Mouse (Mus musculus) lung, embryonic 14.5 days (tissue): ENCODE results near the gene Fscn3. TPM values are rescaled to one million over a fixed set of nuclear protein-coding genes. Genes with fewer than 3 reads are reported as not detected.

ENCODE experiments used
- ATAC-seq: fragments of 200-750 bp; cut with Nextera tagmentation; 2 replicates; pipeline ENCODE4 v1.8.0; 2017; ENCODE audit warnings: mild to moderate bottlenecking, moderate TSS enrichment, moderate library complexity; ENCODE audit not compliant: insufficient read depth
- DNase-seq: peaks from one replicate; pipeline ENCODE4 v3.0.0-alpha.2; 2015
- H3K27ac ChIP-seq: fragments of 300-500 bp; sonication (generic); 2 replicates; pipeline ENCODE4 v1.5.1; 2014; ENCODE audit warnings: low read depth, mild to moderate bottlenecking, moderate library complexity
- H3K27me3 ChIP-seq: fragments of 300-500 bp; sonication (generic); 2 replicates; pipeline ENCODE4 v1.6.1; 2014; ENCODE audit warnings: low read length, control low read depth; ENCODE audit not compliant: insufficient read depth
- H3K36me3 ChIP-seq: fragments of 300-500 bp; sonication (generic); 2 replicates; pipeline ENCODE4 v1.6.1; 2014; ENCODE audit warnings: control low read depth; ENCODE audit not compliant: insufficient read depth
- H3K4me1 ChIP-seq: fragments of 300-500 bp; sonication (generic); 2 replicates; pipeline ENCODE4 v1.6.1; 2014; ENCODE audit warnings: antibody characterized with exemption, control low read depth; ENCODE audit not compliant: insufficient read depth
- H3K4me2 ChIP-seq: fragments of 300-500 bp; sonication (generic); 2 replicates; pipeline ENCODE4 v1.6.1; 2014; ENCODE audit warnings: mild to moderate bottlenecking
- H3K4me3 ChIP-seq: fragments of 300-500 bp; sonication (generic); 2 replicates; pipeline ENCODE4 v1.5.1; 2014; ENCODE audit warnings: low read depth, low read length
- H3K9ac ChIP-seq: fragments of 300-500 bp; sonication (generic); 2 replicates; pipeline ENCODE4 v1.6.1; 2014
- H3K9me3 ChIP-seq: fragments of 300-500 bp; sonication (generic); 2 replicates; pipeline ENCODE4 v1.6.1; 2016; ENCODE audit warnings: low read depth, low read length, control low read depth
- CTCF ChIP-seq: IDR thresholded peaks from 2 replicates; pipeline ENCODE4 v1.5.1; 2016; ENCODE audit warnings: antibody characterized with exemption, low read depth
- WGBS: fragments of 180-500 bp; shearing (Covaris S2); extraction: QIAGEN DNeasy Blood & Tissue Kit; methylation state at CpG from one replicate; pipeline ENCODE4 v1.1.7; 2014; 5-methylcytosine and 5-hydroxymethylcytosine counted together
- polyA plus RNA-seq: library from polyadenylated mRNA; unstranded; fragments of >200 nt; fragmentation: Nextera tagmentation; extraction: Ambion mirVana; gene quantifications from 2 replicates; pipeline ENCODE4 v1.2.1, GENCODE M21; 2014

Gene Fscn3
- polyA plus RNA-seq, 1 experiment from 2014 or later, result not detected

DNA sequence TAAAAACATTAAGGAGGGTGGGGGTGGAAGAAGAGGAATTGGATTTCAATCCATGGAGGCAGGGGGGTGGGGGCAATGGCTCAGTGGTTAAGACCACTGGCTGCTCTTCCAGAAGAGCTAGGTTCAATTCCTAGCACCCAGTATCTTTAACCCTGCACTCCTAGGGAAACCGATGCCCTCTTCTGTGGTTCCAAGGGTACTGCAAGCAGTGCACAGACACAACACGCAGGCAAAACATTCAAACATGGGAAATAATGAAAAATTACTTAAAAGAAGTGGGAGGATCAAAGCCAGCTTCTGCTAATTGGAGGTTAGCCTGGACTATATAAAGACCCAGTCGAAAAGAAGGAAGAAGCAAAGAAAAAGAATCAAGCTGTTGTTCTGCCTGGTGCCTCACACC is 28.9 kb upstream of the Fscn3 start:
- no peak overlapping the region for H3K4me2 ChIP-seq
- H3K9me3 ChIP-seq, result no peaks in the 10 kb centered on the region
- no peak overlapping the region for H3K9ac ChIP-seq
- 81% methylated on average over 3 of the region's 3 CpGs for WGBS
- peak; percentile 25; the same call in 1 of the 2 replicates for TF ChIP-seq CTCF
- no peaks in the 10 kb centered on the region for H3K36me3 ChIP-seq
- no peaks in the 10 kb centered on the region for H3K4me1 ChIP-seq
- no peak overlapping the region for H3K4me3 ChIP-seq
- no peak for DNase-seq
- H3K27ac ChIP-seq, result no peak overlapping the region
- ATAC-seq, result no peak
- peaks cover 27% of the 10 kb centered on the region for H3K27me3 ChIP-seq

DNA sequence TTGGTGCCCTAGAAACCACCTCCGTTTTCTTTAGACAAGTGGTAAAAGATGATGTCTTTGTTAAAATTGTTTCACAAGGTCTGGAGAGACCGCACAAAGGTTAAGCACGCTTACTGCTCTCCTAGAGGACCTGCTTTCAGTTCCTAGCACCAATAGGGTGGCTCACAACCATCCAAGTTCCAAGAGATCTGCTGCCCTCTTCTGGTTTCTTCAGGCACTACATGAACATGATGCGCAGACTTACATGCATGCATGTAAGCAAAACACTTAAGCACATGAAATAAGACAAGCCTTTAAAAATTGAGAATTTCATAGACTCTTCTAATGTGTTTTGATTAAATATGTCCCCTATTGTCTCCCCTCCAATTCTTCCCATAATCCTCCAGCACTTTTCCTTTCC is 27.8 kb upstream of the Fscn3 start:
- peak; percentile 46; the same call in 1 of the 2 replicates for TF ChIP-seq CTCF
- DNase-seq, result peak; percentile 26
- 88% methylated on average over 4 of the region's 4 CpGs for WGBS

DNA sequence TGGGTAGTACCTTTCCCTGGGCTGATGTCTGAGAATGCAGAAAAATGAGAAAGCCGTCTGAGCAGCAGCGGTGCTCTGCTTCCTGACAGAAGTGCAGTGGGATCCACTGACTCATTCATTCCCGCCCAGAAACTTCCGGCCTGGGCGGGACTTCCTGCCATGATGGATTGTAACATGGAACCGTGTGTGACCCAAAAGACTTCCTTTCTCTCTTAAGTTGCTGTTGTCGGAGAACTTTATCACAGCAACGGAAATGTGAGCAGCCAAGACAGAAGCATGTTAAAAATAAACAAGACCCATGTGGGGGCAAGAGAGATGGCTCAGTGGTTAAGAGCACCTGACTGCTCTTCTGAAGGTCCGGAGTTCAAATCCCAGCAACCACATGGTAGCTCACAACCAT is 17.5 kb upstream of the Fscn3 start:
- no peaks in the 10 kb centered on the region for H3K27me3 ChIP-seq
- no peaks in the 10 kb centered on the region for H3K4me1 ChIP-seq
- H3K4me2 ChIP-seq, result no peak overlapping the region
- no peak for TF ChIP-seq CTCF
- 0 out of 2 replicates have a peak, but pooled peaks cover 1% of the 10 kb centered on the region for H3K36me3 ChIP-seq
- no peak overlapping the region for H3K9ac ChIP-seq
- H3K4me3 ChIP-seq, result no peak overlapping the region
- DNase-seq (peak; percentile 59), ATAC-seq (no peak)
- no peak overlapping the region for H3K27ac ChIP-seq
- WGBS, result 65% methylated on average over 9 of the region's 9 CpGs
- H3K9me3 ChIP-seq, result no peaks in the 10 kb centered on the region

More for the DNA sequence above, 27.8 kb upstream of the Fscn3 start:
- Histone ChIP-seq H3K36me3 (no peaks in the 10 kb centered on the region), H3K4me3 (no peak overlapping the region), H3K27ac (no peak overlapping the region), H3K4me1 (no peaks in the 10 kb centered on the region), H3K27me3 (peaks cover 27% of the 10 kb centered on the region), H3K9ac (no peak overlapping the region), H3K9me3 (no peaks in the 10 kb centered on the region), H3K4me2 (no peak overlapping the region)
- no peak for ATAC-seq

DNA sequence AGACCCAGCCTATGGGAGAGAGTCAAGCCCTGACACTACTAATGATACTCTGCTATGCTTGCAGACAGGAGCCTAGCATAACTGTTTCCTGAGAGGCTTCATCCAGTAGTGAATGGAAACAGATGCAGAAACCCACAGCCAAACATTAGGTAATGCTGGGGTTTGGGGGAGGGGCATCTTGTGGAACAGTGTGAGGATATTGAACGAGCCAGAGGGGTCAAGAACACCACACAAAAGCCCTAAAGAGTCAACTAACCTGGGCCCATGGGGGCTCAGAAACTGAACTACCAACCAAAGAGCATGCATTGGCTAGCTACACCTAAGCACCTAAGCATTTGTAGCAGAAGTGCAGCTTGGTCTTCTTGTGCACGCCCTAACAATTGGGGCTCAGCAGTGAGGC is 16.4 kb upstream of the Fscn3 start:
- H3K27me3 ChIP-seq, result no peaks in the 10 kb centered on the region
- H3K4me2 ChIP-seq, result no peak overlapping the region
- no peak for ATAC-seq
- no peak overlapping the region for H3K27ac ChIP-seq
- peaks cover 9% of the 10 kb centered on the region; the same call in 1 of the 2 replicates for H3K36me3 ChIP-seq
- 68% methylated on average over 2 of the region's 2 CpGs for WGBS
- H3K9ac ChIP-seq, result no peak overlapping the region
- no peaks in the 10 kb centered on the region for H3K4me1 ChIP-seq
- TF ChIP-seq CTCF, result no peak
- no peak for DNase-seq
- no peaks in the 10 kb centered on the region for H3K9me3 ChIP-seq
- no peak overlapping the region for H3K4me3 ChIP-seq

DNA sequence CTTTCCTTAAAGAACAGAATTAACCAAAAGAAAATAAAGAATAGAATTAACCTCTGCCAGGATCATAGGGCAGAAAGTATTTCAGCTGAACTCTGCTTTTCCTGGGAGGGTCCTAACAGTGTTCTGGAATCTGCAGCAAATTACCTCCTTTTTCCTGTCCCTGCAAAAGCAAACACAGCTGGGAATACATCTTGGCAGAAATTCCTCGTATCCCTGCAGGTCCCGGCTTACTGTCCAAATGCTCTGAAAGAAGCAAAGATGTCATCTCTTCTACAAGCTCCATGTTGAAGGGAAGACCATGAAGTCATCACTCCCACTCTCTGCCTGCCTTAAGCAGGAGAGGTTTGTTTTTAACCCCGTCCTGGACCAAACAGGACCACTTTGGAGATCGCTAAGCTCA is 10.6 kb upstream of the Fscn3 start:
- no peak for ATAC-seq
- Histone ChIP-seq H3K4me2 (no peak overlapping the region), H3K27ac (no peak overlapping the region), H3K9ac (no peak overlapping the region), H3K27me3 (no peaks in the 10 kb centered on the region), H3K9me3 (no peaks in the 10 kb centered on the region), H3K4me3 (no peak overlapping the region), H3K36me3 (peaks cover 33% of the 10 kb centered on the region), H3K4me1 (peaks cover 8% of the 10 kb centered on the region)
- no peak for TF ChIP-seq CTCF
- DNase-seq, result no peak
- 58% methylated on average over 4 of the region's 4 CpGs for WGBS

DNA sequence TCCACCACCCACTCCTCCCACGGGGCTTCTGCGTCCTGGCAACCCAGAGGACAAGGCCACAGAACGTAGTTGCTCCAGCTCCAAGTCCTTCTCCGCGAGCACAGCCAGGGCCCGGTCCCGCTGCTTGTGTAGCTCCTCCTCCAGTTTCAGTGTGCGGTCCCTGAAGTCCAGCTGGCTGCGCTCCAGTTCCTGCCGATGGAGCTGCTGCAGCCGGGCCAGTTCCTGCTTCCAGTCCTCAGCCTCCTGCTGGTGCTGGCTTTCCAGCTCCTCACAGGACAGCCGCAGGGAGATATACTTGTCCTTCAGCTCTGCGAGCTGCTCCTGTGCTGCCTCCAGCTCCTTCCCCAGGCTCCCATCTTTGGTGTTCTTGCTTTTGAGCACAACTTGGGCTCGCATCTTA is 9.1 kb upstream of the Fscn3 start:
- peak; percentile 65 for DNase-seq
- 85% methylated on average over 14 of the region's 14 CpGs for WGBS

DNA sequence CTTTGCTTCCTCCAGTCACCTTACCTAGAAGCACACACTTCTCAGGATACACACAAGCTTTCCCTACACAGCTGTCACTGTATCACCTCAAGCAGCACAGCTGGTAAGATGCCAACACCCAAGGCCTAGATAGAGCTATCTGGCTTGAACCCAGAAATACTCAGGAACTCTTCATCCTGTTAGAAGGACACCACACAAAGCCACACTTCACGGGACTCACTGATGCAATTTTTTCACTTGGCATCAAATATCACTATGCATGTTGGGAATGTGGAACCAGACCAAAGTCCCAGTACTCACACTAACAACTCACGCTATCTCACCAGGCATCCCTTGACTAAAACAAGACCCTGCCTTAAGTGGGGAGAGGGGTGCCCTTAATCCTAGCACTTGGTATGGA is 7.9 kb upstream of the Fscn3 start:
- ATAC-seq (no peak), DNase-seq (no peak)
- H3K27ac ChIP-seq, result no peak overlapping the region
- no peak overlapping the region for H3K9ac ChIP-seq
- H3K4me1 ChIP-seq, result peaks cover 8% of the 10 kb centered on the region
- H3K9me3 ChIP-seq, result no peaks in the 10 kb centered on the region
- no peaks in the 10 kb centered on the region for H3K27me3 ChIP-seq
- peaks cover 33% of the 10 kb centered on the region for H3K36me3 ChIP-seq
- WGBS, result 63% methylated on average over 2 of the region's 2 CpGs
- TF ChIP-seq CTCF, result no peak
- peak overlapping the region; percentile 94 for H3K4me2 ChIP-seq
- H3K4me3 ChIP-seq, result peak overlapping the region; percentile 85

More for the DNA sequence above, 9.1 kb upstream of the Fscn3 start:
- ATAC-seq, result no peak
- TF ChIP-seq CTCF, result no peak
- no peaks in the 10 kb centered on the region for H3K27me3 ChIP-seq
- no peaks in the 10 kb centered on the region for H3K9me3 ChIP-seq
- H3K9ac ChIP-seq, result no peak overlapping the region
- H3K4me2 ChIP-seq, result no peak overlapping the region
- H3K4me1 ChIP-seq, result peaks cover 8% of the 10 kb centered on the region
- peaks cover 33% of the 10 kb centered on the region for H3K36me3 ChIP-seq
- H3K4me3 ChIP-seq, result no peak overlapping the region
- no peak overlapping the region for H3K27ac ChIP-seq

DNA sequence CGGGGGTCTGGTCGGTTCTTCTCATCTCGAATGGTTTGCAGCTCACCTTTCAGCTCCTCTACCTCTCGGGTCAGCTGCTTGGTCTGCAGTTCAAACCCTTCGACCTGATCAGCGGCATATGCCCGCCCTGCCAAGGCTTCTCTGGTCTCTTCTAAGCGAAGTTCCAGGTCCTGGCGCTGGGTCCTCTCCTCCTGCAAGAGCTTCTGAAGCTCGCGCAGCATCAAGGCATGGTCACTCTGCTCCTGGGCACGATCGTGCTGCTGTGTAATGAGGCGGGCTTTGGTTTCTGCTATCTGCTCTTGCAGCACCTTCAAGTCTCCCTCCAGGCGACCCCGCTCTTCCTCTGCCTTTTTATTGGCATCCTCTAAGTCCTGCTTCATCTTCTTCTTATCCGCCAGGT is 7.2 kb upstream of the Fscn3 start:
- no peaks in the 10 kb centered on the region for H3K27me3 ChIP-seq
- no peak for ATAC-seq
- H3K4me2 ChIP-seq, result peak overlapping the region; percentile 94
- no peak for TF ChIP-seq CTCF
- 74% methylated on average over 17 of the region's 17 CpGs for whole genome bisulfite sequencing
- peak overlapping the region; percentile 85 for H3K4me3 ChIP-seq
- no peak overlapping the region for H3K27ac ChIP-seq
- H3K9ac ChIP-seq, result peak overlapping the region; percentile 79
- H3K36me3 ChIP-seq, result peaks cover 31% of the 10 kb centered on the region
- no peak for DNase-seq
- H3K4me1 ChIP-seq, result peaks cover 8% of the 10 kb centered on the region
- no peaks in the 10 kb centered on the region for H3K9me3 ChIP-seq
